Mouse (Mus musculus) brain, embryonic 14.5 days (tissue): ENCODE measurements around the gene Lhpp. TPM values are rescaled to one million over a fixed set of nuclear protein-coding genes. Genes with fewer than 3 reads are reported as not detected.

Experiments
- DNase-seq: peaks from one replicate; pipeline ENCODE4 v3.0.0-alpha.2; 2011; ENCODE audit warnings: low read depth
- CTCF ChIP-seq: fragments of 200-500 bp; IDR thresholded peaks from 2 replicates; pipeline ENCODE4 v1.5.1; 2012; ENCODE audit warnings: inconsistent platforms, mild to moderate bottlenecking, moderate library complexity, borderline replicate concordance; ENCODE audit not compliant: insufficient read depth, insufficient read length; ENCODE audit errors: extremely low read depth
- POLR2A ChIP-seq: fragments of 200-500 bp; IDR thresholded peaks from 2 replicates; pipeline ENCODE4 v1.6.1; 2012; ENCODE audit warnings: mild to moderate bottlenecking, inconsistent platforms, borderline replicate concordance; ENCODE audit not compliant: poor library complexity, insufficient read depth, insufficient read length, severe bottlenecking; ENCODE audit errors: extremely low read depth
- polyA plus RNA-seq: library from polyadenylated mRNA; depleted of rRNA; stranded (reverse); fragments of >200 nt; gene quantifications from 2 replicates; pipeline ENCODE4 v1.2.3, GENCODE M21; 2012

Lhpp gene
- polyA plus RNA-seq, 1 experiment: 33.8 TPM

GRCm38 (mm10) chr7:132711579-132711978, 101.1 kb downstream of the Lhpp start:
- TF ChIP-seq POLR2A (no peak), CTCF (no peak)
- no peak for DNase-seq

GRCm38 (mm10) chr7:132712044-132712708, 101.7 kb downstream of the Lhpp start:
- DNase-seq: peak; percentile 57
- no peak for TF ChIP-seq POLR2A
- TF ChIP-seq CTCF: no peak

- DNase-seq: no peak
- TF ChIP-seq CTCF (no peak), POLR2A (no peak)
Measured at GRCm38 (mm10) chr7:132712956-132713355, 102.5 kb downstream of the Lhpp start.

GRCm38 (mm10) chr7:132713483-132714126, 103.2 kb downstream of the Lhpp start:
- no peak for TF ChIP-seq CTCF
- no peak for TF ChIP-seq POLR2A
- no peak for DNase-seq

- no peak for TF ChIP-seq CTCF
- no peak for TF ChIP-seq POLR2A
- peak; percentile 89 for DNase-seq
Measured at GRCm38 (mm10) chr7:132714236-132714923, 103.9 kb downstream of the Lhpp start.

GRCm38 (mm10) chr7:132715259-132715658, 104.8 kb downstream of the Lhpp start:
- no peak for DNase-seq
- TF ChIP-seq CTCF (no peak), POLR2A (no peak)

- TF ChIP-seq POLR2A: no peak
- TF ChIP-seq CTCF: no peak
- no peak for DNase-seq
Measured at GRCm38 (mm10) chr7:132719570-132719969, 109.1 kb downstream of the Lhpp start.

- TF ChIP-seq POLR2A: no peak
- no peak for TF ChIP-seq CTCF
- DNase-seq: peak; percentile 82
Measured at GRCm38 (mm10) chr7:132720562-132720961, 110.1 kb downstream of the Lhpp start.

- TF ChIP-seq POLR2A (no peak), CTCF (no peak)
- peak; percentile 24 for DNase-seq
Measured at GRCm38 (mm10) chr7:132722401-132723370, 112.2 kb downstream of the Lhpp start.

- peak; percentile 83 for DNase-seq
- TF ChIP-seq CTCF (no peak), POLR2A (no peak)
Measured at GRCm38 (mm10) chr7:132723906-132724305, 113.5 kb downstream of the Lhpp start.
